Mouse (Mus musculus): Measurements from ENCODE around the gene Ube4a. TPM values are rescaled to one million over a fixed set of nuclear protein-coding genes. Genes with fewer than 3 reads are reported as not detected.

Gene Ube4a
- total and polyA plus RNA-seq, 3 experiments: 2.6 to 80.2 (median 59.6) TPM

DNA sequence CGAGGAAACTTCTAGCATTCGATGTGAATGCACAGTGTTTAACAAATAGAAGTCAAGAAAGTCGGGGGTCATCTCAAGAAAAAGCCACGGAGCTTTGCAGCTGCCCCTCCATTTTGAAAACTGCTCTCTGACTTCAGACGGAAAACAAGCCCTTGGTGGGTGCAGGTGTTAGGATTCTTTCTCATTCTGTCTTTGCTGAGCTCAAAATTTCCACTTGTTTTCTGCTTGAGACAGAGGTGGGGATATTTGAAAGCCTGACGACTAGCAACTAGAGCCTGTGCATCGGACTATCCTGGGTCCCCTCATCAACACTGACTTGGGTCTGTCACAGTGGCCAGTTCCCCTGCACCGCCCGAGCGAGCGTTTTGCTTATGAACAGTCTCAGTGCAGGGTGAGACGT lies 42.0 kb upstream of the Ube4a start:
- TF ChIP-seq TAL1 (conservative IDR thresholded peaks at IDR 0.05; ENCODE audit: low read depth, low read length) (no peak), GATA1 (IDR thresholded peaks at IDR 0.05; ENCODE audit: borderline replicate concordance, low read length) (no peak)

GRCm38 (mm10) chr9:45000249-45000648 lies 34.8 kb upstream of the Ube4a start:
- Histone ChIP-seq H3K9me3 (replicated peaks) (no peaks in the 10 kb centered on the region), H3K27me3 (ENCODE audit: insufficient read depth, low read length) (peaks cover 16% of the 10 kb centered on the region), H3K36me3 (replicated peaks) (no peaks in the 10 kb centered on the region), H3K4me3 (ENCODE audit: low read depth, low read length) (no peak overlapping the region), H3K4me1 (ENCODE audit: insufficient read depth, low read depth, low read length) (no peaks in the 10 kb centered on the region)
- TF ChIP-seq GATA1 (IDR thresholded peaks at IDR 0.05; ENCODE audit: borderline replicate concordance, low read length) (no peak), CTCF (IDR thresholded peaks at IDR 0.05; ENCODE audit: low read depth, low read length) (no peak), TAL1 (conservative IDR thresholded peaks at IDR 0.05; ENCODE audit: low read depth, low read length) (no peak), POLR2AphosphoS5 (IDR thresholded peaks at IDR 0.05; ENCODE audit: insufficient replicate concordance, low read depth, low read length) (no peak)
- DNase-seq (ENCODE audit: low spot score) (no peak), ATAC-seq (ENCODE audit: extremely low read depth, insufficient number of reproducible peaks, low FRiP score, poor library complexity, severe bottlenecking) (no peak)

More for the DNA sequence above, 42.0 kb upstream of the Ube4a start:
- Histone ChIP-seq H3K36me3 (replicated peaks) (no peaks in the 10 kb centered on the region), H3K27me3 (ENCODE audit: insufficient read depth, low read length) (peaks cover 18% of the 10 kb centered on the region), H3K9me3 (replicated peaks) (no peaks in the 10 kb centered on the region), H3K4me1 (ENCODE audit: insufficient read depth, low read depth, low read length) (no peaks in the 10 kb centered on the region), H3K4me3 (ENCODE audit: low read depth, low read length) (no peak overlapping the region)
- ATAC-seq (ENCODE audit: extremely low read depth, insufficient number of reproducible peaks, low FRiP score, poor library complexity, severe bottlenecking) (no peak), DNase-seq (ENCODE audit: low spot score) (no peak)

GRCm38 (mm10) chr9:44999776-45000175 lies 34.4 kb upstream of the Ube4a start:
- Histone ChIP-seq H3K36me3 (replicated peaks) (no peaks in the 10 kb centered on the region), H3K9me3 (replicated peaks) (no peaks in the 10 kb centered on the region), H3K4me1 (ENCODE audit: insufficient read depth, low read depth, low read length) (no peaks in the 10 kb centered on the region), H3K27me3 (ENCODE audit: insufficient read depth, low read length) (peaks cover 18% of the 10 kb centered on the region), H3K4me3 (ENCODE audit: low read depth, low read length) (no peak overlapping the region)
- no peak for TF ChIP-seq TAL1 (conservative IDR thresholded peaks at IDR 0.05; ENCODE audit: low read depth, low read length)
- no peak for TF ChIP-seq CTCF (IDR thresholded peaks at IDR 0.05; ENCODE audit: low read depth, low read length)
- TF ChIP-seq GATA2 (IDR thresholded peaks at IDR 0.05; ENCODE audit: borderline replicate concordance, low read depth, low read length): no peak
- TF ChIP-seq GATA1 (IDR thresholded peaks at IDR 0.05; ENCODE audit: borderline replicate concordance, low read length): no peak
- no peak for TF ChIP-seq POLR2AphosphoS5 (IDR thresholded peaks at IDR 0.05; ENCODE audit: insufficient replicate concordance, low read depth, low read length)
- DNase-seq (ENCODE audit: low spot score): no peak
- ATAC-seq (ENCODE audit: extremely low read depth, insufficient number of reproducible peaks, low FRiP score, poor library complexity, severe bottlenecking): no peak

GRCm38 (mm10) chr9:44999171-44999570 lies 33.8 kb upstream of the Ube4a start:
- ATAC-seq (ENCODE audit: extremely low read depth, insufficient number of reproducible peaks, low FRiP score, poor library complexity, severe bottlenecking) (no peak), DNase-seq (ENCODE audit: low spot score) (no peak)
- Histone ChIP-seq H3K27me3 (ENCODE audit: insufficient read depth, low read length) (peaks cover 18% of the 10 kb centered on the region), H3K4me3 (ENCODE audit: low read depth, low read length) (no peak overlapping the region), H3K4me1 (ENCODE audit: insufficient read depth, low read depth, low read length) (no peaks in the 10 kb centered on the region), H3K36me3 (replicated peaks) (no peaks in the 10 kb centered on the region), H3K9me3 (replicated peaks) (no peaks in the 10 kb centered on the region)
- no peak for TF ChIP-seq CTCF (IDR thresholded peaks at IDR 0.05; ENCODE audit: low read depth, low read length)
- no peak for TF ChIP-seq GATA2 (IDR thresholded peaks at IDR 0.05; ENCODE audit: borderline replicate concordance, low read depth, low read length)
- no peak for TF ChIP-seq GATA1 (IDR thresholded peaks at IDR 0.05; ENCODE audit: borderline replicate concordance, low read length)
- no peak for TF ChIP-seq POLR2AphosphoS5 (IDR thresholded peaks at IDR 0.05; ENCODE audit: insufficient replicate concordance, low read depth, low read length)
- TF ChIP-seq TAL1 (conservative IDR thresholded peaks at IDR 0.05; ENCODE audit: low read depth, low read length): no peak

DNA sequence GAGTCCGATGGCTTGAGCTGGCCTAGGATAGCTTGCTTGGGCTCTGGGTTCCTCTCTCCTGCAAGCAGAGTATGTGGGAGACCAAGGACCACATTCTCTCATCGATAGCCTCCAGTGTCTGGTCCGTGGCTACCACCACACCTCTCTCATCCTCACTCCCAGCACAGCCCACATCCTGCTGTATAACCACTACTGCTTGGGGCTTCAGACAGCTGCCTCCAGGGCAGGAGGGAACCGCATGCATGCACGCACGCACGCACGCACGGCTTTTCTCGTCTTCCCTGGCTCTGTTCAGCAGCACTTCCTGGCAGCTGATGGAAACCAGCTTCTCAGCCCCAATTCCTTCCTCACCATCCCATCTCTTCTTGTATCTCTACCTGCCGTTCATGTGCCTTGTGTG lies 32.7 kb upstream of the Ube4a start:
- H3K9me3 ChIP-seq (replicated peaks): no peaks in the 10 kb centered on the region
- no peak for DNase-seq (ENCODE audit: low spot score)
- no peaks in the 10 kb centered on the region for H3K36me3 ChIP-seq (replicated peaks)
- no peak overlapping the region for H3K4me3 ChIP-seq (ENCODE audit: low read depth, low read length)
- peaks cover 14% of the 10 kb centered on the region; the same call in 1 of the 2 replicates for H3K27me3 ChIP-seq (ENCODE audit: insufficient read depth, low read length)
- no peak for ATAC-seq (ENCODE audit: extremely low read depth, insufficient number of reproducible peaks, low FRiP score, poor library complexity, severe bottlenecking)
- H3K4me1 ChIP-seq (ENCODE audit: insufficient read depth, low read depth, low read length): no peaks in the 10 kb centered on the region
- TF ChIP-seq GATA1 (IDR thresholded peaks at IDR 0.05; ENCODE audit: borderline replicate concordance, low read length): no peak
- no peak for TF ChIP-seq CTCF (IDR thresholded peaks at IDR 0.05; ENCODE audit: low read depth, low read length)
- no peak for TF ChIP-seq TAL1 (conservative IDR thresholded peaks at IDR 0.05; ENCODE audit: low read depth, low read length)
- no peak for TF ChIP-seq POLR2AphosphoS5 (IDR thresholded peaks at IDR 0.05; ENCODE audit: insufficient replicate concordance, low read depth, low read length)

DNA sequence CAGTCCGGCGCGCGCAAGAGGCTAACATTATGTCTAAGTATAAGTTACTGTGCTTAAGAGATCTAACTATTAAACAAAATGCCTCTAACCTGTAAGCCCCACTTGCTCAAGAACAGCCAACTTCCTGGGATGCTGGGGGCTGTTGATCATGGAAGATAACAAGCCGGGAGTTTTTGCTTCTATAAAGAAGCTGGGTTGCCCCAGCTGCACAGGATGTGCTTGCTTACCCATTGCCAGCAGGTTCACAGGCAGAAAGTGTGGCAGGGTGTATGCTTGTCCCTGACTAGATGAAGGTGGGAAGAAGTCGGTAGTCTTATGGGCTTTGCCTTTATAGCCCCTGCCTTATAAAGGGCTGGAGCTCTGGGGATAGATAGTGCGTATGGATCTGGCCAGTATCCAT lies 31.2 kb upstream of the Ube4a start:
- no peak for TF ChIP-seq GATA1 (IDR thresholded peaks at IDR 0.05; ENCODE audit: borderline replicate concordance, low read length)
- no peak for TF ChIP-seq POLR2AphosphoS5 (IDR thresholded peaks at IDR 0.05; ENCODE audit: insufficient replicate concordance, low read depth, low read length)
- no peak for TF ChIP-seq GATA2 (IDR thresholded peaks at IDR 0.05; ENCODE audit: borderline replicate concordance, low read depth, low read length)
- no peak for TF ChIP-seq CTCF (IDR thresholded peaks at IDR 0.05; ENCODE audit: low read depth, low read length)
- TF ChIP-seq TAL1 (conservative IDR thresholded peaks at IDR 0.05; ENCODE audit: low read depth, low read length): no peak
- Histone ChIP-seq H3K4me3 (ENCODE audit: low read depth, low read length) (no peak overlapping the region), H3K4me1 (ENCODE audit: insufficient read depth, low read depth, low read length) (no peaks in the 10 kb centered on the region), H3K36me3 (replicated peaks) (no peaks in the 10 kb centered on the region), H3K27me3 (ENCODE audit: insufficient read depth, low read length) (peaks cover 14% of the 10 kb centered on the region; the same call in 1 of the 2 replicates), H3K9me3 (replicated peaks) (no peaks in the 10 kb centered on the region)
- ATAC-seq (ENCODE audit: extremely low read depth, insufficient number of reproducible peaks, low FRiP score, poor library complexity, severe bottlenecking) (no peak), DNase-seq (ENCODE audit: low spot score) (no peak)

GRCm38 (mm10) chr9:44994962-44995361 lies 29.6 kb upstream of the Ube4a start:
- DNase-seq (ENCODE audit: low spot score): no peak
- no peak for ATAC-seq (ENCODE audit: extremely low read depth, insufficient number of reproducible peaks, low FRiP score, poor library complexity, severe bottlenecking)
- TF ChIP-seq TAL1 (conservative IDR thresholded peaks at IDR 0.05; ENCODE audit: low read depth, low read length): no peak
- TF ChIP-seq GATA1 (IDR thresholded peaks at IDR 0.05; ENCODE audit: borderline replicate concordance, low read length): no peak
- no peak for TF ChIP-seq GATA2 (IDR thresholded peaks at IDR 0.05; ENCODE audit: borderline replicate concordance, low read depth, low read length)
- no peak for TF ChIP-seq CTCF (IDR thresholded peaks at IDR 0.05; ENCODE audit: low read depth, low read length)
- TF ChIP-seq POLR2AphosphoS5 (IDR thresholded peaks at IDR 0.05; ENCODE audit: insufficient replicate concordance, low read depth, low read length): no peak
- Histone ChIP-seq H3K36me3 (replicated peaks) (no peaks in the 10 kb centered on the region), H3K9me3 (replicated peaks) (no peaks in the 10 kb centered on the region), H3K4me1 (ENCODE audit: insufficient read depth, low read depth, low read length) (no peaks in the 10 kb centered on the region), H3K27me3 (ENCODE audit: insufficient read depth, low read length) (peaks cover 14% of the 10 kb centered on the region; the same call in 1 of the 2 replicates), H3K4me3 (ENCODE audit: low read depth, low read length) (no peak overlapping the region)

Data from G1E (cell line).